Mouse (Mus musculus) neural tube, embryonic 14.5 days (tissue): ENCODE results near the gene Slc12a5. TPM values are rescaled to one million over a fixed set of nuclear protein-coding genes. Genes with fewer than 3 reads are reported as not detected.

Experiments used
- ATAC-seq: fragments of 200-750 bp; cut with Nextera tagmentation; 2 replicates; pipeline ENCODE4 v1.8.0; 2017; ENCODE audit warnings: low read depth, mild to moderate bottlenecking, moderate TSS enrichment, moderate library complexity
- H3K27ac ChIP-seq: fragments of 300-500 bp; sonication (generic); 2 replicates; pipeline ENCODE4 v1.5.1; 2014; ENCODE audit warnings: low read depth, mild to moderate bottlenecking, control low read depth, low read length, moderate library complexity, mixed read lengths
- H3K27me3 ChIP-seq: fragments of 300-500 bp; sonication (generic); 2 replicates; pipeline ENCODE4 v1.6.1; 2014; ENCODE audit warnings: low read length; ENCODE audit not compliant: control insufficient read depth, insufficient read depth
- H3K36me3 ChIP-seq: fragments of 300-500 bp; sonication (generic); 2 replicates; pipeline ENCODE4 v1.6.1; 2014; ENCODE audit warnings: low read length, mixed read lengths; ENCODE audit not compliant: control insufficient read depth, insufficient read depth
- H3K4me1 ChIP-seq: fragments of 300-500 bp; sonication (generic); 2 replicates; pipeline ENCODE4 v1.6.1; 2014; ENCODE audit warnings: low read length; ENCODE audit not compliant: control insufficient read depth, insufficient read depth
- H3K4me2 ChIP-seq: fragments of 300-500 bp; sonication (generic); 2 replicates; pipeline ENCODE4 v1.6.1; 2014; ENCODE audit warnings: mild to moderate bottlenecking, low read depth, low read length, control low read depth
- H3K4me3 ChIP-seq: fragments of 300-500 bp; sonication (generic); 2 replicates; pipeline ENCODE4 v1.5.1; 2014; ENCODE audit warnings: low read depth, low read length, control low read depth, mixed read lengths
- H3K9ac ChIP-seq: fragments of 300-500 bp; sonication (generic); replicated peaks from 2 replicates; pipeline ENCODE4 v1.6.1; 2014; ENCODE audit warnings: low read depth, mild to moderate bottlenecking, control low read depth, low read length, mixed read lengths
- H3K9me3 ChIP-seq: fragments of 300-500 bp; sonication (generic); 2 replicates; pipeline ENCODE4 v1.6.1; 2016; ENCODE audit warnings: low read length; ENCODE audit not compliant: control insufficient read depth
- WGBS: fragments of 180-500 bp; shearing (Covaris S2); extraction: QIAGEN DNeasy Blood & Tissue Kit; methylation state at CpG from one replicate; pipeline ENCODE4 v1.1.7; 2014; 5-methylcytosine and 5-hydroxymethylcytosine counted together
- polyA plus RNA-seq: library from polyadenylated mRNA; unstranded; fragments of >200 nt; fragmentation: Nextera tagmentation; extraction: Ambion mirVana; gene quantifications from 2 replicates; pipeline ENCODE4 v1.2.1, GENCODE M21; 2014

The Slc12a5 gene
- polyA plus RNA-seq, 1 experiment from 2014 or later: 68.8 TPM

GRCm38 (mm10) chr2:165001958-165002357 lies 41.4 kb downstream of the Slc12a5 start:
- Histone ChIP-seq H3K9ac (no peak overlapping the region), H3K27me3 (no peaks in the 10 kb centered on the region), H3K9me3 (no peaks in the 10 kb centered on the region), H3K4me1 (peaks cover 15% of the 10 kb centered on the region), H3K36me3 (peaks cover 58% of the 10 kb centered on the region), H3K4me3 (no peak overlapping the region), H3K27ac (no peak overlapping the region), H3K4me2 (no peak overlapping the region)
- WGBS: 92% methylated on average over 13 of the region's 13 CpGs
- ATAC-seq: no peak

- Histone ChIP-seq H3K9me3 (no peaks in the 10 kb centered on the region), H3K4me2 (no peak overlapping the region), H3K4me3 (no peak overlapping the region), H3K9ac (no peak overlapping the region), H3K4me1 (peaks cover 4% of the 10 kb centered on the region), H3K27ac (no peak overlapping the region), H3K36me3 (peaks cover 68% of the 10 kb centered on the region), H3K27me3 (no peaks in the 10 kb centered on the region)
- WGBS: 78% methylated on average over 3 of the region's 3 CpGs
- no peak for ATAC-seq
Observed at GRCm38 (mm10) chr2:165003108-165003507, 42.5 kb downstream of the Slc12a5 start.

- H3K9ac ChIP-seq: no peak overlapping the region
- no peaks in the 10 kb centered on the region for H3K4me1 ChIP-seq
- no peak overlapping the region for H3K27ac ChIP-seq
- H3K36me3 ChIP-seq: peaks cover 76% of the 10 kb centered on the region
- no peak overlapping the region for H3K4me3 ChIP-seq
- H3K27me3 ChIP-seq: no peaks in the 10 kb centered on the region
- ATAC-seq: no peak
- WGBS: 91% methylated on average over 10 of the region's 10 CpGs
- no peak overlapping the region for H3K4me2 ChIP-seq
- no peaks in the 10 kb centered on the region for H3K9me3 ChIP-seq
Observed at GRCm38 (mm10) chr2:165004237-165004636, 43.6 kb downstream of the Slc12a5 start.

- H3K9ac ChIP-seq: no peak overlapping the region
- no peaks in the 10 kb centered on the region for H3K9me3 ChIP-seq
- H3K4me3 ChIP-seq: no peak overlapping the region
- H3K4me1 ChIP-seq: no peaks in the 10 kb centered on the region
- H3K27me3 ChIP-seq: no peaks in the 10 kb centered on the region
- no peak for ATAC-seq
- peaks cover 78% of the 10 kb centered on the region for H3K36me3 ChIP-seq
- no peak overlapping the region for H3K4me2 ChIP-seq
- 96% methylated on average over 4 of the region's 4 CpGs for WGBS
- no peak overlapping the region for H3K27ac ChIP-seq
Observed at GRCm38 (mm10) chr2:165006813-165007212, 46.2 kb downstream of the Slc12a5 start.

GRCm38 (mm10) chr2:165007986-165008385 lies 47.4 kb downstream of the Slc12a5 start:
- ATAC-seq: no peak
- Histone ChIP-seq H3K27me3 (no peaks in the 10 kb centered on the region), H3K27ac (no peak overlapping the region), H3K4me2 (no peak overlapping the region), H3K9ac (no peak overlapping the region), H3K9me3 (no peaks in the 10 kb centered on the region), H3K36me3 (peaks cover 77% of the 10 kb centered on the region), H3K4me3 (no peak overlapping the region), H3K4me1 (no peaks in the 10 kb centered on the region)
- WGBS: 90% methylated on average over 1 of the region's 1 CpGs

GRCm38 (mm10) chr2:165009161-165009560 lies 48.6 kb downstream of the Slc12a5 start:
- H3K4me1 ChIP-seq: no peaks in the 10 kb centered on the region
- H3K4me3 ChIP-seq: no peak overlapping the region
- peaks cover 66% of the 10 kb centered on the region for H3K36me3 ChIP-seq
- H3K9me3 ChIP-seq: no peaks in the 10 kb centered on the region
- H3K27ac ChIP-seq: no peak overlapping the region
- no peak for ATAC-seq
- no peak overlapping the region for H3K9ac ChIP-seq
- 98% methylated on average over 14 of the region's 14 CpGs for WGBS
- H3K4me2 ChIP-seq: no peak overlapping the region
- H3K27me3 ChIP-seq: no peaks in the 10 kb centered on the region

- H3K4me1 ChIP-seq: no peaks in the 10 kb centered on the region
- ATAC-seq: no peak
Observed at GRCm38 (mm10) chr2:165009581-165009980, 49.0 kb downstream of the Slc12a5 start.

GRCm38 (mm10) chr2:165010351-165010750 lies 49.7 kb downstream of the Slc12a5 start:
- H3K27me3 ChIP-seq: no peaks in the 10 kb centered on the region
- no peak overlapping the region for H3K9ac ChIP-seq
- H3K36me3 ChIP-seq: peaks cover 59% of the 10 kb centered on the region
- no peaks in the 10 kb centered on the region for H3K4me1 ChIP-seq
- ATAC-seq: no peak
- WGBS: 90% methylated on average over 10 of the region's 10 CpGs
- no peak overlapping the region for H3K27ac ChIP-seq
- H3K4me3 ChIP-seq: no peak overlapping the region
- H3K4me2 ChIP-seq: no peak overlapping the region
- no peaks in the 10 kb centered on the region for H3K9me3 ChIP-seq

More at GRCm38 (mm10) chr2:165009581-165009980, 49.0 kb downstream of the Slc12a5 start:
- Histone ChIP-seq H3K9ac (no peak overlapping the region), H3K36me3 (peaks cover 62% of the 10 kb centered on the region), H3K9me3 (no peaks in the 10 kb centered on the region), H3K4me2 (no peak overlapping the region), H3K4me3 (no peak overlapping the region), H3K27ac (no peak overlapping the region), H3K27me3 (no peaks in the 10 kb centered on the region)
- 90% methylated on average over 2 of the region's 2 CpGs for WGBS

- Histone ChIP-seq H3K9me3 (no peaks in the 10 kb centered on the region), H3K27ac (no peak overlapping the region), H3K36me3 (peaks cover 29% of the 10 kb centered on the region), H3K4me2 (no peak overlapping the region), H3K4me1 (no peaks in the 10 kb centered on the region), H3K27me3 (no peaks in the 10 kb centered on the region), H3K4me3 (no peak overlapping the region), H3K9ac (no peak overlapping the region)
- ATAC-seq: no peak
- WGBS: 98% methylated on average over 5 of the region's 5 CpGs
Observed at GRCm38 (mm10) chr2:165014935-165015334, 54.3 kb downstream of the Slc12a5 start.
